Mouse (Mus musculus): ENCODE results near the gene Tmod4. TPM values are rescaled to one million over a fixed set of nuclear protein-coding genes. Genes with fewer than 3 reads are reported as not detected.

Gene Tmod4
- polyA plus RNA-seq, 1 experiment from 2014 or later, result 2.7 TPM

DNA sequence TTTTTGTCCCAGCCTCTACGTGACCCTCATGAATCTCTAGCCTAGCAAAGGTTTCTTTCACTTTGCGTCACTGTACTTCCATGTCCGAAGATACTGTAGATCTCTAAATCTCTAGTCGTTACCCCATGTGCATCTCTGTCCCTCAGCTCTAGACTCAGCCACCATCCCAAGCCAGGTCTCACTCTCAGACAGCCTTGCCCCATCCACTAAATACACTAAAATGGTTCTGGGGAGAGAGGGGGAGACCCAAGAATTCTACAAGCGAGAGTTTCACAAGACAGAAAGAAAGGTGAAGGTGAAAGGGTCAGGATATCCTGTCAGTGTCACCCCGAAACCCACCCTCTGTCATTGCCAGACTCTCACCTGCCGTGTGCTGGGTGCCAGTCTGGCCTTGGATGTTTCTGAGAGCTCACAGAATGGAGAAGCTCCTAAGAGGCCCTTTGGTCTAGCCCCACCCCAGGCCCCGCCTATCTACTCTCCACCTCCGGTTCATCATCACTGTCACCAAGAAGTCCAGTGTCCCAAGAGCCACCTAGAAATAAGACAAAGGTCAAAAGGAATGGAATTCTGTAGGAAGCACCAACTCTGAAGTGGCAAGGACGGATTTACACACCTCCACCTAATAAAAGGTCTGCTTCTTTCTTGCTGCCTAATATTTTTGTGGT, 17.8 kb downstream of the Tmod4 start, which contains the start of gene Tnfaip8l2:
TSS of gene Tnfaip8l2 (minus strand) at position 409 of the 665 bp plus-strand sequence.
- Histone ChIP-seq H3K4me2 (ENCODE audit: low read depth, low read length) (no peak within 1 kb of the TSS), H3K4me3 (ENCODE audit: low read length) (no peak within 1 kb of the TSS), H3K27me3 (ENCODE audit: control insufficient read depth, insufficient read depth, low read depth, low read length) (no peaks in the 10 kb centered on the region), H3K4me1 (replicated peaks; ENCODE audit: control insufficient read depth, insufficient read depth, low read length) (no peaks in the 10 kb centered on the region), H3K9me3 (ENCODE audit: control insufficient read depth, low read length) (no peaks in the 10 kb centered on the region), H3K36me3 (ENCODE audit: control insufficient read depth, insufficient read depth, low read length) (peaks cover 5% of the 10 kb centered on the region; the same call in 1 of the 2 replicates), H3K27ac (ENCODE audit: low read length) (no peak within 1 kb of the TSS), H3K9ac (ENCODE audit: low read length) (no peak within 1 kb of the TSS)
- ATAC-seq (ENCODE audit: low read depth), result peak; percentile 55; the same call in 1 of the 2 replicates
- WGBS, result 84% methylated on average over 10 of the region's 10 CpGs

DNA sequence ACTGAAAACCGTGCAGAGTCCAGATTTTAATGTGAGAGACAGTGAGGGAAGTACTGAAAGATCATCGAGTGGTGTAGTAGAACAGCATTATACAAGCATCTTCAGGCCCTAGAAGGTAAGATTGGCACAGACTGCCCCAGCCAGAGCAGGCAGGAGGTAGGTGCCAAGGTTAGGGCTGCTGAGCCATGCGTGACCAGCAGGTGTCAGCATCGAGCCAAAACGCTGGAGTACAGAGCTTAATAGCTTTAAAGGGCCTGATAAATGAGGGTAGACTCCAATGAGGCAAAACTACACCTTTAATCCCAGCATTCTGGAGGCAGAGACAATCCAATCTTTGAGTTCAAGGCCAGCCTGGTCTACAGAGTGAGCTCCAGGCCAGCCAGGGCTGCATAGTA, 18.3 kb downstream of the Tmod4 start:
- no peak overlapping the region for H3K4me3 ChIP-seq (ENCODE audit: low read length)
- no peaks in the 10 kb centered on the region for H3K4me1 ChIP-seq (replicated peaks; ENCODE audit: control insufficient read depth, insufficient read depth, low read length)
- H3K27ac ChIP-seq (ENCODE audit: low read length), result no peak overlapping the region
- H3K4me2 ChIP-seq (ENCODE audit: low read depth, low read length), result no peak overlapping the region
- peaks cover 5% of the 10 kb centered on the region; the same call in 1 of the 2 replicates for H3K36me3 ChIP-seq (ENCODE audit: control insufficient read depth, insufficient read depth, low read length)
- H3K9me3 ChIP-seq (ENCODE audit: control insufficient read depth, low read length), result no peaks in the 10 kb centered on the region
- no peaks in the 10 kb centered on the region for H3K27me3 ChIP-seq (ENCODE audit: control insufficient read depth, insufficient read depth, low read depth, low read length)
- H3K9ac ChIP-seq (ENCODE audit: low read length), result no peak overlapping the region
- ATAC-seq (ENCODE audit: low read depth), result peak; percentile 77
- WGBS, result 9% methylated on average over 5 of the region's 5 CpGs

DNA sequence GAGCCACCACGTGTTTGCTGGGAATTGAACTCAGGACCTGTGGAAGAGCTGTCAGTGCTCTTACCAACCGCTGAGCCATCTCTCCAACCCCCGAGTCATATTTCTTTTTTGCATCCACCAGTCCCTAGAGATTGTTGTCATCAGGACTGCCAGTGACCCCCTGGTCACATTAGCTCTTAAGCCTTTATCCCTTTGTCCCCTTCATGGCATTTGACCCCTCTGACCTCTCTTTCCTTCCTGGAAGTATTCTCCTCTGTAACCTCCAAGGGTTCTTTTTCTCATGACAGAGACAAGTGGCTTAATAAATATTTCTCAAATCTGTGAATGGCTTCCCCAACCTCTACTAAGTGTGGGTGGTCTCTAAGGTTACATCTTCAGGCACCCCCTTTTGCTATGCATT, 23.6 kb downstream of the Tmod4 start:
- Histone ChIP-seq H3K4me3 (ENCODE audit: low read length) (no peak overlapping the region), H3K27me3 (ENCODE audit: control insufficient read depth, insufficient read depth, low read depth, low read length) (no peaks in the 10 kb centered on the region), H3K9ac (ENCODE audit: low read length) (no peak overlapping the region), H3K9me3 (ENCODE audit: control insufficient read depth, low read length) (no peaks in the 10 kb centered on the region), H3K4me1 (replicated peaks; ENCODE audit: control insufficient read depth, insufficient read depth, low read length) (no peaks in the 10 kb centered on the region), H3K36me3 (ENCODE audit: control insufficient read depth, insufficient read depth, low read length) (no peaks in the 10 kb centered on the region), H3K4me2 (ENCODE audit: low read depth, low read length) (no peak overlapping the region), H3K27ac (ENCODE audit: low read length) (no peak overlapping the region)
- 65% methylated on average over 3 of the region's 3 CpGs for WGBS
- no peak for ATAC-seq (ENCODE audit: low read depth)

DNA sequence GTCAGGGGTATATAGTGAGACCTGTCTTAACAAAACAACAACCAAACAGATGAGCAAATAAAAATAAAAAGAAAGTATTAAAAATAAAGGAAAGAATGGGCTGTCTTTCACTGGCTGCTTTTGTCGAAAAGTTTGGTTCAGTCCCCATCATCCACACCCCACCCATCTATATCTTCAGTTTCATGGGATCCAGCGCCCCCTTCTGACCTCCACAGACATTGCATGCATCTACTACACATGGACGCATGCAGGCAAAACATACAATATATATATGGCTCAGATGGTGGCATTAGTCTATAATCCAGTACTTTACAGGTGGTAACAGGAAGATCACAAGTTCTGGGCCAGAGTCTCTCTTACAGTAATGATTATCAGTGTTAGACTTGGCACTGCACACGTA, 29.6 kb downstream of the Tmod4 start:
- WGBS, result 47% methylated on average over 4 of the region's 4 CpGs
- ATAC-seq (ENCODE audit: low read depth), result 0 out of 2 replicates have a peak, but pooled peaks have one; percentile 7
- H3K9me3 ChIP-seq (ENCODE audit: control insufficient read depth, low read length), result no peaks in the 10 kb centered on the region

DNA sequence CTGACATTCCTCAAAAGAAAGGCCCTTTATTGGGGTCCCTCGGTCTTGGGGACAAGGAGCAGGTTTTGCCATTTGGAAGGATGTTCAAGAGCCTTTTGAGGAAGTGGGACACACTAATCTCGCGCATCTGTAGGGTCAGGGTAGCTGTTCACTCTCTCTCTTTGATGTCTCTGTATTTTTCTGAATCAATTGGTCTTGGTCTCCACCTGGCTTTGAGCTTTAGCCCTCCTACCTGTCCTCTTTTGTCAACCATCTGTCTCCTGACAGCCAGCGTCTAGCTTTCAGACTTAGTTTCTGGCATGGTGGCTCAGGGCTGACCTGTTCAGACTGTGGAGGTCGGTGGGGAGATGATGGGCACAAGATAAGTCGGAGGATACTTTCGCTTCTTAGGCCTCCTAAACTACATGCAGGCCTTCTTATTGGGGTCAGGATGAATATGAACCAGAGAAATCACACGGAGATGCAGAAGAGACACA, 35.3 kb downstream of the Tmod4 start:
- no peaks in the 10 kb centered on the region for H3K36me3 ChIP-seq (ENCODE audit: control insufficient read depth, insufficient read depth, low read length)
- H3K4me1 ChIP-seq (replicated peaks; ENCODE audit: control insufficient read depth, insufficient read depth, low read length), result peaks cover 31% of the 10 kb centered on the region
- peak overlapping the region; percentile 95 for H3K4me2 ChIP-seq (ENCODE audit: low read depth, low read length)
- no peaks in the 10 kb centered on the region for H3K9me3 ChIP-seq (ENCODE audit: control insufficient read depth, low read length)
- WGBS, result 14% methylated on average over 8 of the region's 8 CpGs
- H3K27me3 ChIP-seq (ENCODE audit: control insufficient read depth, insufficient read depth, low read depth, low read length), result no peaks in the 10 kb centered on the region
- peak overlapping the region; percentile 64 for H3K9ac ChIP-seq (ENCODE audit: low read length)
- no peak overlapping the region for H3K27ac ChIP-seq (ENCODE audit: low read length)
- ATAC-seq (ENCODE audit: low read depth), result no peak
- peak overlapping the region; percentile 81 for H3K4me3 ChIP-seq (ENCODE audit: low read length)

More for the DNA sequence above, 29.6 kb downstream of the Tmod4 start:
- H3K36me3 ChIP-seq (ENCODE audit: control insufficient read depth, insufficient read depth, low read length), result no peaks in the 10 kb centered on the region
- no peak overlapping the region for H3K27ac ChIP-seq (ENCODE audit: low read length)
- H3K9ac ChIP-seq (ENCODE audit: low read length), result no peak overlapping the region
- H3K27me3 ChIP-seq (ENCODE audit: control insufficient read depth, insufficient read depth, low read depth, low read length), result no peaks in the 10 kb centered on the region
- no peak overlapping the region for H3K4me3 ChIP-seq (ENCODE audit: low read length)
- no peaks in the 10 kb centered on the region for H3K4me1 ChIP-seq (replicated peaks; ENCODE audit: control insufficient read depth, insufficient read depth, low read length)
- no peak overlapping the region for H3K4me2 ChIP-seq (ENCODE audit: low read depth, low read length)

DNA sequence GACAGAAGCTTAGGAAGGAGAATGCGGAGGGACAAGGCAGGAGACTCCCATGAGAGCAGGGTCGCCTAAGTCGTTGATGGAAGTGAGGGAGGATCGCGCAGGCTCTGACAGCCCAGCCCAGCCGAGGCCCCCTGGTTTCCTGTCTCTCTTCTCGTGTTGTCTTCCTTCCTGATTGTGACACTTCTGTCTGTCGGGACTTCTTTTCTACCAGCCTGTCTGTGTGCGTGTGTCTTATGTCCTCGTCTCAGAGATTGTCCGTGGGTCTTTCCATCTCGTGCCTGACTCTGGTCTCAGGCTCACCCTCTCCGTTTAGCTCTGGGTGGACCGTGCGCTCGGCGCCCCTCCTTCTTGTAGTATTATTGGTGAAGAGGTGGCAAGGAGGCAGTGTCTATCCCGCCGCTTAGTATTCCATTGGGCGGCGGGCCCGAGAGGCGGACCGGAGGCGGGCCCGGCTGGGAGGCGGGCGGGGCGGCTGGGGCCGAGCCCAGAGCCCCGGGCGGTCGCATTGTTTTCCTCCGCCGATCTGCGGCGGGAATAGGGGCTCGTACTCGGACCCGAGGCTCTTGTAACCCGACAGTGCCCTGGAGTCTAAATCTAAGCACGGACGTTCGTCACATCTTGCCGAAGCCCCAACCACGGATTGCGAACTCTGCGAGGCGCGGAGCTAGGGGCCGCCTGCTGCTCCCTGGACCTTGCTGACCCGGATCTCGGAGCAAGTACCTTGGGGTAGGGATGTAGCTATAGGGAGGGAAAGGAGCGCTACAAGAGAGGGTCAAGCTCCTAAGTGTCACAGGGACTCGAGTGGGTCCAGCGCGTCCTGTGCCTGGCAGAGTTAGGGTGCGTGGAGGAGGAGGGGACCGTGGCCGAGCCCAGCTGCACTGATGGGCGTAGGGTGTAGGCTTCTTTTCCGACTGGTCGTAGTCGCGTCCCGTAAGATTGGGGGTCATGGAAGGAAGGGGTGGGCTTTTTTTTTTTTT, 36.0 kb downstream of the Tmod4 start, which contains the start of gene Sema6c:
TSS of gene Sema6c (plus strand) at position 471 of the 977 bp plus-strand sequence.
- Histone ChIP-seq H3K4me3 (ENCODE audit: low read length) (peak within 1 kb of the TSS; percentile 81), H3K27ac (ENCODE audit: low read length) (peak within 1 kb of the TSS; percentile 38; the same call in 1 of the 2 replicates), H3K27me3 (ENCODE audit: control insufficient read depth, insufficient read depth, low read depth, low read length) (no peaks in the 10 kb centered on the region), H3K4me2 (ENCODE audit: low read depth, low read length) (peak within 1 kb of the TSS; percentile 95), H3K36me3 (ENCODE audit: control insufficient read depth, insufficient read depth, low read length) (no peaks in the 10 kb centered on the region), H3K9ac (ENCODE audit: low read length) (peak within 1 kb of the TSS; percentile 78), H3K4me1 (replicated peaks; ENCODE audit: control insufficient read depth, insufficient read depth, low read length) (peaks cover 31% of the 10 kb centered on the region), H3K9me3 (ENCODE audit: control insufficient read depth, low read length) (no peaks in the 10 kb centered on the region)
- WGBS, result under 1% methylated on average over 66 of the region's 66 CpGs
- peak; percentile 98 for ATAC-seq (ENCODE audit: low read depth)

DNA sequence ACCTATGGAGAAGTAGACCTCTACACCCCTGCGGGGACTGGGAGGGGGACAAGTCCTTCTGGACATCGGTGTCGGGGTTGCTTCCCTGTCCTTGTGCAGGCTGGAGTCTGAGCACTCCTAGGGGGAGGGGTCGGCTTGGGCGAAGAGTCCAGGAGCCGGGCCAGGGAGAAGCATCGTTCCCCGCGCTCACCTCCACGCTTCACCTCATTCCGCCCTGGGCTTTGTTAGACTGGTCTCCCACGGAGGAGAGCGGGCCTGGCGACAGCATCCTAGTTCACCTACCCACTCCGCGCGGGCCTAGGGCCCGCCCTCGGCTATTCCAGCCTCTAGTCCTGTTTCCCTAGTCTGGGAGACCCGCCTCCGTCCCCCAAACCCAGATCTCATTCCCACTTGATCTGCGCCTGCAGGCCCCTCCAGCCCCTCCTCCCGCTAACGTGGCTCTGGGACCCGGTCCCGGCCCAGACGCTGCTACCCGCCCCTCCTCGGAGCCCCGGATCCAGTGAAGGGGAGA, 36.8 kb downstream of the Tmod4 start:
- no peak overlapping the region for H3K27ac ChIP-seq (ENCODE audit: low read length)

DNA sequence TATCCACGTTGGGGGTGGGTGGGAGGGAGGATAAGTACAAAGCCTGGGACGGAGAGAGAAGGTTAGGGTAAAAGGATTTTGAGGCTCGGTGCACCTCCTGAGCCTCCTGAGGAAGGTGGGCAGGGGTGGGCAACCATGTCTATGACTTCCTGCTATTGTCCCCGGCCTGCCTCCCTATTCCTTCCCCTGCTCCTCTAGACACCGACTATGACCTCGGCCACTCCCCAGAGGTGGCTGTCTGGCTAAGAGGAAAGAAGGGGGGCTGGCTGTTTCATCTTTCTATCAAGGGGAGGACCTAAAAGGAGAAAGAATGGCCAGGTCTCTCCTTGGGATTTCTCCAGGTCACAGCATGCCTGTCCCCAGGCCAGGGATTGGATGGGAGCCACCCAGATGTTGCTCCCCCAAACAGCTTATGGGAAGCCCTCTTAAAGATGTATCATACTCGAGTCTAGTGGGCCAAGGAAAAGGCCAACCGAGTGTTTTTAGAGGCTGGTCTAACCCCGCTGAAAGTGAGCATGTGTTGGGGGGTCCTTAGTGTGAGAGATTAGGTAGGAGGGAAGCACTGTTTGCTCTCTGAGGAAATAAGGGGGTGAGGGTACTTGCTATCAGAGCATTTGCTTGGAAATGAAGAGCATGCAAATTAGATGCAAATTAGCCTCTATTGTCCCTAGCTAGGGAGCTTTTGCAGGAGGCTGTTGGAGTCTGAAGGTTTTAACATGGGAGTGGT, 37.5 kb downstream of the Tmod4 start:
- peak overlapping the region; percentile 95 for H3K4me2 ChIP-seq (ENCODE audit: low read depth, low read length)
- no peak for ATAC-seq (ENCODE audit: low read depth)
- H3K4me3 ChIP-seq (ENCODE audit: low read length), result peak overlapping the region; percentile 81
- no peaks in the 10 kb centered on the region for H3K9me3 ChIP-seq (ENCODE audit: control insufficient read depth, low read length)
- H3K9ac ChIP-seq (ENCODE audit: low read length), result peak overlapping the region; percentile 78
- no peaks in the 10 kb centered on the region for H3K27me3 ChIP-seq (ENCODE audit: control insufficient read depth, insufficient read depth, low read depth, low read length)
- H3K36me3 ChIP-seq (ENCODE audit: control insufficient read depth, insufficient read depth, low read length), result no peaks in the 10 kb centered on the region
- H3K4me1 ChIP-seq (replicated peaks; ENCODE audit: control insufficient read depth, insufficient read depth, low read length), result peaks cover 31% of the 10 kb centered on the region
- WGBS, result 7% methylated on average over 9 of the region's 9 CpGs
- no peak overlapping the region for H3K27ac ChIP-seq (ENCODE audit: low read length)

More for the DNA sequence above, 36.8 kb downstream of the Tmod4 start:
- Histone ChIP-seq H3K36me3 (ENCODE audit: control insufficient read depth, insufficient read depth, low read length) (no peaks in the 10 kb centered on the region), H3K4me3 (ENCODE audit: low read length) (peak overlapping the region; percentile 81), H3K4me1 (replicated peaks; ENCODE audit: control insufficient read depth, insufficient read depth, low read length) (peaks cover 31% of the 10 kb centered on the region), H3K9ac (ENCODE audit: low read length) (peak overlapping the region; percentile 78), H3K27me3 (ENCODE audit: control insufficient read depth, insufficient read depth, low read depth, low read length) (no peaks in the 10 kb centered on the region), H3K9me3 (ENCODE audit: control insufficient read depth, low read length) (no peaks in the 10 kb centered on the region), H3K4me2 (ENCODE audit: low read depth, low read length) (peak overlapping the region; percentile 95)
- no peak for ATAC-seq (ENCODE audit: low read depth)
- WGBS, result 3% methylated on average over 30 of the region's 30 CpGs

All from lung, embryonic 16.5 days (tissue).